Mouse (Mus musculus): Measurements from ENCODE around the gene Ess2.

DNA sequence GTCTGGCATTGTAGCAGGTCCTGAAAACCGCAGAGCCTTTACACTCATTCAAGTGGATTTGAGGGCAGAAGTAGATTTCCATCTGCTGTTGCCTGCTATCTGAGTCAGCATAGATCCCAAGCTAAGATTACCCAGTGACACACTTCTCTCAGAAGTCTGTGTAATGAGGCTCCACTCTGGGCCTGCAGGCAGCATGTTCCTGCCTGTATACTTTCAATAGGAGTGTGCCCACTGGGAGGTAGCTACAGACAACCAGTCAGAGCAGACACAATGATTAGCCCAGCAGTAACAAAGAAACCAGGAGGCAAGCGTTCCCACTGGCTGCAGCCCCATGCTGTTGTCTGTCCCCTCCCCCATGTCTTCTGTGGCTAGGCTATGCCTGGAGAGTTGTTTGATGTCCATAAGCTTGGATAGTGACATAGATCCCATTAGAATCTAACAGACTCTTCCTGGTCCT lies 38.3 kb upstream of the Ess2 start:
- no peak for TF ChIP-seq CTCF (IDR thresholded peaks at IDR 0.05; ENCODE audit: control insufficient read depth, insufficient read depth, insufficient read length)
- TF ChIP-seq USF1 (IDR thresholded peaks at IDR 0.05; ENCODE audit: low read depth) = no peak
- no peak for TF ChIP-seq MAX (IDR thresholded peaks at IDR 0.05)

All from C2C12 (cell line).